Mouse (Mus musculus) WW6 (cell line): ENCODE results near the gene Atf6b.

Experiments used
- DNase-seq: peaks from one replicate; pipeline ENCODE4 v3.0.0-alpha.2; 2013; ENCODE audit warnings: low read depth, low spot score

Gene Atf6b

GRCm38 (mm10) chr17:34646906-34647787 is at the start of gene Atf6b:
Gene Atf6b (plus strand): TSS chr17:34647146.
- peak; percentile 91 for DNase-seq

- DNase-seq: no peak
Measured at GRCm38 (mm10) chr17:34597566-34598095, 49.3 kb upstream of the Atf6b start, which contains the start of gene Ager. Gene Ager (plus strand): TSS chr17:34597862.

DNA sequence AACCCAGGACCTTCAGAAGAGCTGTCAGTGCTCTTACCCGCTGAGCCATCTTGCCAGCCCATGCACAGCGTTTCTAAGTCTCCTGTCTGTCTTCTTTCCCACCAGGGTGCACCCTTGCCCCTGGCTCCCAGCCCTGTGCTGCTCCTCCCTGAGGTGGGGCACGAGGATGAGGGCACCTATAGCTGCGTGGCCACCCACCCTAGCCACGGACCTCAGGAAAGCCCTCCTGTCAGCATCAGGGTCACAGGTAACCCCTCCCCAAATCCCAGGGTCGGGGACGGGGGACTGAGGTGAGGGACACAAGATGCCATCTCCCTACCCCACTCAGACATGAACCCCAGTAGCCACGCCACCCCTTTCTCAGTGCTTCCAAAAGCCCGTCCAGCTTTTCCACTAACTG is 47.1 kb upstream of the Atf6b start:
- no peak for DNase-seq

GRCm38 (mm10) chr17:34601796-34602195 is 45.1 kb upstream of the Atf6b start:
- DNase-seq: no peak

GRCm38 (mm10) chr17:34603375-34604060 is 43.4 kb upstream of the Atf6b start, which contains the start of gene Rnf5:
Gene Rnf5 (minus strand): TSS chr17:34603690.
- peak; percentile 98 for DNase-seq

DNA sequence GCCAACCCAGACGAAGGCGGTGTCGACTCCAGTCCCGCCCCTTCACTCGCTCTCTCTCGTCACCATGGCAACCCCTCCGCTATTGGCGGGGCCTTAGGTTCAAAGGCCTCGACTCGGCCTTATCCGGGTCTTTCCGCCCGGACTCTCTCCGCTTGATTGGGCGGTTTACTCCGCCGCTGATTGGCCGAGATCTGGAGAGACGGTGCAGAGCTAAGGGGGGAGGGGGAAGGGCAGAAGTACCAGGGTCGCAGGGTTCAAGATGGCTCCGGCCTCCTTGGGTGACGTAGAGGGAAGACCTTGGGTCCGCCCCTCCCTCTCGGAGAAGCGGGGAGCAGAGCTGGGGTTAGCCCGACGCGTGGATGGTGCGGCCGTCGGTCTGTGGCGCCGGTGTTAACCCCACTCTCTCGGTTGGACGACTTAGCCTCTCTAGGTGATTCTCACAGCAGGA is 42.9 kb upstream of the Atf6b start, which contains the start of gene Agpat1:
Gene Agpat1, plus strand, starts transcription at position 202 of the 448 bp plus-strand sequence.
- no peak for DNase-seq

DNA sequence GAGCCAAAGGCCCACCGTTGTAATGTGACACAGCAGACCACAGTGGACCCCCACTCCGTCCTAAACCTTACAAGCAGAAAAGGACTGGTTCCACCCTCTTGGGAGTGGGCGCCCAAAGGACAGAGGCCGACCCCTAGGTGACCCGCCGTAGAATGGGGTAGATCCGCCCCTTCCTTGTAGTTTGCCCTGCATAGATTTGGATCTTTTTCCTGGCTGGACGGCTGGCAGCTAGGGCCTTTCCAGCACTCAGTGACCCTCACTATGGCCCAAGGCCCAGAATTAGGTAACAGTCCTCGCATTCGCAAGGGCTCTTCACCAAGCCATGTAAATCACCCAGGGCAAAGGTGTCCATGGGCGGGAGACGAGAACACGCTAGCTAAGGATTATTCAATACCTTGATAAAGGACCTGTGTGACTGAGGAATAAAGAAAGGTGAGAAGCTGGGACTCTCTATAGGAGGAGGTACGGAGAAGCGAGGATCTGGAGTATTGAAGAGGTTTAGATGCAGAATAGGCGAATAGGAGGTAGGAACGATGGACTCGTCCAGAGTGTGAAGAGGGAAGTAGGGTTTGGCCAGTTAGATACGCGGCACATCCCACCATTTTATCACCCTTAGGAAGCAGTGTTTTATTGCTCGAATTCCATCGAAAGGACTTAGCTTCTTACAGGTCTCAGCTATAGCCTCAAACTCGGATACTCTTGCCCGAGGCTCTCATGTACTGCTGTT is 42.3 kb upstream of the Atf6b start:
- DNase-seq: no peak

GRCm38 (mm10) chr17:34605609-34606008 is 41.3 kb upstream of the Atf6b start:
- no peak for DNase-seq

DNA sequence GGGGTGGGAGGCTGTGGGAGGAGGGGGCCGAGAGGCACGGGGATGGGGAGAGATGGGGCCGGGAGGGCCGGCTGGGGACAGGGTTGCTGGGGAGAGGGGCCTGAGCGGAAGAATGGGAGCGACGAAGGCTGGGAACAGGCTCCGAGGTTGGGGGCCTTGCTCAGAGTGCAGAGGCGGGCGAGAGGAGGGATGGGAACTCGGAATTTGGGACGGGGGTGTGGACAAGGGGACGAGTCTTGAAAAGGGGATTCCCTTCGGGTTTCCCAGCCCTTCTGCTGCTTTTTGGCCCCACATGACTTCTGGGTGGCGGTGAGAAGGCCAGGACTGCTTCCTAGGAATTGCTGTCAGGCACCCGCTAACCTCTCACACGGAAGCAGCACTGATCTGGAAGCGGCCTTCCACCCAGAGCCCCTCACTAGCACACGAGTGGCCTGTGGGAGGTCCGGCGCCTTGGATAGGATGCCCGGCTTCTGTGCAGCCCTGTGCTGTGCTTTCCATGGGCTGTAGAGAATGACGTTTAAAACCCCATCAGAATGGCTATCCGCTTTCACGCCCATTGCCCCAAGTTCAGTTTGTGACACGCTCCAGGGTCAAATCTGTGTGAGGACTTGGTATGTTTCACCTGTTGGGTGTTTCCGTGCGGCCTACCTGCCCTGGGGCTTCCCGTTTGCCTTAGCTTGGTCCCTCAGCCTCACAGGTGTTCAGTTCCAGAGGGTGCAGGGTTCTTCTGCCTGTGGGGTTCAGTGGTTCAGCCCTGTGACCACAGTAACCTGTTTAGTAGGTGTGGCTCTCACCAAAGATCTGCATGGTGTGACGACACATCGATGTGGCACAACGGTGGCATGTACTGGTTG is 40.5 kb upstream of the Atf6b start:
- no peak for DNase-seq

GRCm38 (mm10) chr17:34607997-34608396 is 38.9 kb upstream of the Atf6b start:
- no peak for DNase-seq

- DNase-seq: no peak
Measured at GRCm38 (mm10) chr17:34611050-34611449, 35.9 kb upstream of the Atf6b start.

GRCm38 (mm10) chr17:34613054-34613645 is 33.8 kb upstream of the Atf6b start:
- DNase-seq: no peak

- DNase-seq: no peak
Measured at GRCm38 (mm10) chr17:34613830-34614229, 33.1 kb upstream of the Atf6b start.

GRCm38 (mm10) chr17:34615871-34616270 is 31.1 kb upstream of the Atf6b start, which contains the start of gene Egfl8:
Gene Egfl8 (minus strand): TSS chr17:34615971.
- no peak for DNase-seq

- DNase-seq: no peak
Measured at GRCm38 (mm10) chr17:34618999-34619398, 27.9 kb upstream of the Atf6b start.

DNA sequence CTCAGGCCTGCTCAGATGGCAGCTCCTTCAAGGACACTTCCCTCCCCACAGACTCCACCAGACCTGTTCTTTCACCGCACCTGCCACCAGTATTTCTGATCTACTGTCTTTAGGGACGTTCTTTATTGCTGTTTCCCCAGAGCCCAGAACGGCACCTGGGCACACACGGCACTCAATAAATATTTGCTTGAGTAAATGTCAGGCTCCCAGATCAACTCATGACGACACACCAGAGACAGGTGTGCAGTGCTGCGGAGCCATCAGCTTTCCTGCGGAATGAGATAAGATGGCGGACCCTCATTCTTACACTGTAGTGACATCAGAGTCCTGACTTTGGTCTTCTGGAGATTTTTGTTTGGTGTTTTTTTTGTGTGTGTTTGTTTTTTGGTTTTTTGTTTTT is 25.9 kb upstream of the Atf6b start:
- no peak for DNase-seq

GRCm38 (mm10) chr17:34623161-34623560 is 23.8 kb upstream of the Atf6b start:
- DNase-seq: no peak

DNA sequence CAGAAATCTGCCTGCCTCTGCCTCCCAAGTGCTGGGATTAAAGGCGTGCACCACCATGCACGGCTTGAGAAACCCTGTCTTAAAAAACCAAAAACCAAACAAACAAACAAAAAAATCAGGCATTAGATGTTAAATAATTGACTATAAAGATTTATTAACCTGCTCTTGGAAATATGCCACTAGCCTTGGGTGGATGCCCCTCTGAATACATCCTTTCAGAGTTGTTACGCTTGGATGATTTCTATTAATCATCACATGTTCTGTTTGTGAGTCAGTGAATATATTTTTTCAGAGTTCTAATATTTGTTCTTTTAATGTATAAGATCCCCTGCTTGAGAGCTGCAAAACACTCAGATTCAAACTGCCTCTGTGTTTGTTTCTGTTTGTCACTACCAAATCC is 22.0 kb upstream of the Atf6b start:
- no peak for DNase-seq

- DNase-seq: no peak
Measured at GRCm38 (mm10) chr17:34626062-34626772, 20.7 kb upstream of the Atf6b start.

GRCm38 (mm10) chr17:34626773-34627092 is 20.2 kb upstream of the Atf6b start:
- DNase-seq: no peak
